Mouse (Mus musculus): Measurements from ENCODE around the gene Sass6.

- TF ChIP-seq CTCF (conservative IDR thresholded peaks at IDR 0.05; ENCODE audit: low read length) (no peak), POU5F1 (IDR thresholded peaks at IDR 0.05; ENCODE audit: borderline replicate concordance, low read length) (no peak), NANOG (IDR thresholded peaks at IDR 0.05; ENCODE audit: borderline replicate concordance, low read length) (no peak)
These were observed 67.7 kb downstream of the Sass6 start, which contains the start of gene Mfsd14a for GRCm38 (mm10) chr3:116662463-116662863.
